Mouse (Mus musculus) cerebellum, adult 8-10 months (tissue): ENCODE results near the gene Tnf.

ENCODE experiments used
- DNase-seq: peaks from one replicate; pipeline ENCODE4 v3.0.0; 2022

Gene Tnf

GRCm38 (mm10) chr17:35233114-35233980, 31.5 kb upstream of the Tnf start, which contains the start of gene Atp6v1g2:
Gene Atp6v1g2 (plus strand): TSS chr17:35233660.
- DNase-seq, result no peak

GRCm38 (mm10) chr17:35232659-35233058, 30.9 kb upstream of the Tnf start:
- no peak for DNase-seq

- DNase-seq, result peak; percentile 82
Observed at GRCm38 (mm10) chr17:35232043-35232442, 30.2 kb upstream of the Tnf start.

- no peak for DNase-seq
Observed at GRCm38 (mm10) chr17:35231022-35231421, 29.2 kb upstream of the Tnf start.

- no peak for DNase-seq
Observed at GRCm38 (mm10) chr17:35226561-35227046, 24.8 kb upstream of the Tnf start.

- DNase-seq, result no peak
Observed at GRCm38 (mm10) chr17:35225456-35225855, 23.6 kb upstream of the Tnf start.

DNA sequence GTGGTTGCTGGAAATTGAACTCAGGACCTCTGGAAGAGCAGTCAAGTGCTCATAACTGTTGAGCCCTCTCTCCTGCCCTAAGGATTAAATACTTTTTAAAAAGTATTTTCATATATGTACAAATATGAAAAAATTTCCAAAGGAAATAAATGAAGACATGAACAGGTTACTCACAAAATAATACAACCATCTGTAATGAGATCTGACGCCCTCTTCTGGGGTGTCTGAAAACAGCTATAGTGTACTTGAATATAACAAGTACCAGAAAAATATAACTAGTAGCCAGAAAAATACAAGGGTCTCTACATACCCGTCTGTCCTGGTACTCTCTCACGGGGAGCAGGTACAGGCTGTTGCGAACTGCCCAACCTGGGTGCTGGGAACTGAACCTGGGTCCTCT, 22.8 kb upstream of the Tnf start:
- DNase-seq, result no peak

- DNase-seq, result no peak
Observed at GRCm38 (mm10) chr17:35222299-35222698, 20.5 kb upstream of the Tnf start.

- no peak for DNase-seq
Observed at GRCm38 (mm10) chr17:35220156-35220952, 18.5 kb upstream of the Tnf start, which contains the start of gene Gm16181. Gene Gm16181 (plus strand): TSS chr17:35220834.

- no peak for DNase-seq
Observed at GRCm38 (mm10) chr17:35219601-35220041, 17.8 kb upstream of the Tnf start.

DNA sequence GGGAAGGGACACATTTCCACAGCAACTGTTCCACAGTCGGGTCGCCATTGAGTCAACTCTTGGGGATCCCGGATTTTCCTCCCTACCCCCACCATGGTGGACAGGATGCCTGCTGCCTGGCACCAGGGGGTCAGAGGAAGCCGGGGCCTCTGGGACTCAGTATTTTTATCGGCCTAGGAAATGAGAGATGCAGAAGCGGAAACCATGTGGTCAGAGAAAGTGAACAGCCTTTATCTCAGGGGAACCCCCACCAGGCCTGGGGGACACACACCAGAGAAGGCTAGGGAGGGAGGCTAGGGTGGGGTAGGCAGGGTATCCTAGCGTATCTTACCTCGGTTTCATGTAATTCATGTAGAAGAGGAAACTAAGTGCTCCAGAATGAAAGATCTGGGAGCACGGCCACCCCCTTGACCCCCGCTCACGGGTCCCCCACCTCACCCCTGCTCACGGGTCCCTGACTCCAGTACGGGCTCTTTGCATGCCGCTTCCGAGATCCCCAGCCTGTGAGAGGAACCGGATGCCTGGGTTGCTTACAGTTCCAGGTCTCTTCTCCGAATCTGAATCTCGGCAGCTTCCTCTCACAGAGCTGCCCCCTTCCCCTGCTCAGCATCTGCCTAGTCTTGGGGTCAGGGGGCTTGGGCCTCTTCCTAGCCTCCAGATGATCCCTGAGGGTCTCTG, 16.8 kb upstream of the Tnf start:
- no peak for DNase-seq

DNA sequence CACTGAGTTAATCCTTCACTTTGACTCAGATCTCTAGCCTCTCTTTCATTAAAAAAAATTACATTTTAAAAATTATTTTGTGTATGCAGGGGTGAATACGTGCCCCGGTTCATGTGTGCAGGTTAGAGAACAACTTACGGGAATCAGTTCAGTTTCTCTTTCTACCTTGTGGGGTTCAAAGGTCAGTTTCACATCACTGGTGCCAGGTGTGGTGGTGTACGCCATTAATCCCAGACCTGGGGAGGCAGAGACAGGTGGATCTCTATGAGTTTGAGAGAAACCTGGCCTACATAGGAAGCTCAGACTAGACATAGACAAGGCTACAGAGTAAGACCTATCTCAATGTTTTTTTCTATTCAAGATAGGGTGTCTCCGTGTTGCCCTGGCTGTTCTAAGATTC, 11.3 kb upstream of the Tnf start:
- DNase-seq, result no peak

GRCm38 (mm10) chr17:35210593-35210992, 8.8 kb upstream of the Tnf start:
- no peak for DNase-seq

DNA sequence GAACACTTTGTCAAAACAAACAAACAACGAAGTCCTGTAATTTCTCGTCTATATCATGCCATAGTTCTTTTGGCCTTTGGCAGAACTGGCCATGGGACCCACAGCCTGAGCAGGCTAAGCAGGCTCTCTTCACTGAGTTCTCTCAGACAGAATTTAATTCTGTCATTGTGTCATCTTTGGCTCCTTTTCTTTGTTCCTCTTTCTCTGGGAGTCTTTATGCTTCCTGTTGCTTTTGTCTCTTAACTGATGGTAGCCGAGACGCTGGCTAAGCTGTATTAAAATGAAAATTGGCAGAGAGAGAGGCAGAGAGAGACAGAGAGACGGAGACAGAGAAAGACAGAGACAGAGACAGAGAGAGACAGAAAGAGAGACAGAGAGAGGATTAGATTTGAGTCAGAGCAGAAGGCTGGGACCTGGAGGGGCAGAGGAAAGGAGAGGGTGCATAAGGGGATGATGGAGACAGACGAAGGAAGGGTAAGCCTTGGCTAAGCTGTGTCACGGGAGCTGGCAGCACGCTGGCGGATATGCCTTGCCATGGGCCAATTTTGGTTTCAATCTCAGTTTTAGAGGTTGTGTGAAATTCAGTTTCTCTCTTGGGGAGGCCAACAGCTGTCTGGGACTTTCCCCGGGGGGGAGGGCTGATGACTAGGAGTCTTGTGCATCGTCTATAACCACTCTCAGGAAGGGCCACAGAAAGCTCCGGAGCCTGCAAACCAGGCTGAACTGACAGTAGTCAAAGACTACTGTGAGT, 8.2 kb upstream of the Tnf start:
- no peak for DNase-seq

DNA sequence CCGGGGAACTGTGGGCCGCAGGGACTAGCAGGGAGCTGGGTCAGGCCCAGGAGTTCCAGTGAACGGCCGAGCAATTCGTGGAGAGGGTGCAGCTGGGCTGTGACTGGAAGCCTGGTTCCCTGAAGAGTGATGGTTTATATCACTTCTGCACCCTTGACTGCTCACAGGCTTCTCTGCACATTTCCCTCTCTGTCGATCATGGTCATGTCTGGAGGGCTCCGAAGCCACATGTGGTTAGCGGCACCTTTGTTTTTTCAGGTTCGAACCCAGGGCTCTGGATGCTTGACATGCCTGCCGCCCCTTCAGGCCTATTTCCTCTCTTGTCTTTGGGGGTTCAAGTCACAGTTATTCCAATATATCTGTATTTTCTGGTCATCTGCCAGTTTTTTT, 3.6 kb upstream of the Tnf start:
- DNase-seq, result no peak

- DNase-seq, result no peak
Observed at GRCm38 (mm10) chr17:35204494-35205379, 2.9 kb upstream of the Tnf start, which contains the start of gene Lta. Gene Lta (minus strand): TSS chr17:35205351.

- DNase-seq, result no peak
Observed at GRCm38 (mm10) chr17:35202442-35202841, 635 bp upstream of the Tnf start.

DNA sequence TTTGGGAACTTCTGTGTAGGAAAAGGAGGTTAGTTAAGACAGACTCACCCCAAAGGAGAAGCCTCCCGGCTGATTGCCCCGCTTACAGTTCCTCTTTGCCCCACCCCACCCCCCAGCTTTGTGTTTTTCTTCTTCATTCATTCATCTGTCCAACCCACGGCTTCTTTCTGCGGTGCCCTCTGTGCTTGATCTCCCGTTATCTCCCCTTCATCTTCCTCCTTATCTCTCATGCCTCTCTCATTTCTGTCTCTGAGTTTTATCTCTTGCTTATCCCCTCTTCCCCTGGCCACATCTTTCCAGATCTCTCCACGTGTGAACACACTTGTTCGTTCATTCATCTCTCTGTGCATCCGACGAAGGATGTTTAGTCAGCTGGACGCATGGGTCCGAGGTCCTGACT, 679 bp downstream of the Tnf start:
- no peak for DNase-seq

GRCm38 (mm10) chr17:35200398-35200797, 1.4 kb downstream of the Tnf start:
- DNase-seq, result no peak

DNA sequence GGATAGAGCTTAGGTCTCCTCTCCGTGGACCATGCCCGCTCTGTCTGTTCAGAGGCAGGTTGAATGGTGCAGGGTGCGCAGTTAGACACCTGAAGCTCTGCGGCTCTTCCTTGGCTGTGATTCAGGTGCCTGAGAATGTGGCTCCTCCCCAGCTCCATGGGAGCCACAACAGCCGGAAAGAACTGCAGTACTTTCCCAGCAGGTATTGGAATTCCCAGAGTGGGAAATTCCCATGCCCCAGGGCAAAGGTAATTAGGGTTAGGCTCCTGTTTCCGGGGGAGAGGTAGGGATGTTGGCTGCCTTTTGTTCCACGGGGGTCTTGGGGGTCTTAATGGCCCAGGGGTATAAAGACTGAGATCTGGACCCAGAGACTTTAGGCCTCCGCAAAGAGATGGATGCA, 2.9 kb downstream of the Tnf start:
- DNase-seq, result no peak

DNA sequence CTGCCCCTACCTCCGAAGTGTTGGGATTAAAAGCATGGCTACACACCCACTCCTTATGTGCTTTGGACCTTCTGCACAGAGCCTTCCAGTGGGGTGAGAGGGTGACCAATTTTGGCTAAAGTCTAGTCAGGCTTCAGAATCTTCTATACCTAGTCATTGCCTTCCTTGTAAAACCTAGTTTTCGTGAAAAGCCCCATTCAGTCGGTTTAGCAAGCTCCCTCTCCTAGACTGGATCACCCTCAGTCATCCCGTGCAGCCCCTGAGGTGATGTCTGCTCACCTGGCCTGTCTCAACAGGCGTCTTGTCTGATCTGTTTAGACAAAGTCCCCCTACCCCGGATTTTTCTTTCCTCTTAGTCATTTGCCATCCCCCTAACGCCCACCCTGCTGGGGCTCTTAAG, 3.8 kb downstream of the Tnf start:
- no peak for DNase-seq
